Mouse (Mus musculus): ENCODE data around the gene Slc30a10. TPM values are rescaled to one million over a fixed set of nuclear protein-coding genes. Genes with fewer than 3 reads are reported as not detected.

The Slc30a10 gene
- polyA plus RNA-seq, 1 experiment from 2014 or later = 0.08 TPM

DNA sequence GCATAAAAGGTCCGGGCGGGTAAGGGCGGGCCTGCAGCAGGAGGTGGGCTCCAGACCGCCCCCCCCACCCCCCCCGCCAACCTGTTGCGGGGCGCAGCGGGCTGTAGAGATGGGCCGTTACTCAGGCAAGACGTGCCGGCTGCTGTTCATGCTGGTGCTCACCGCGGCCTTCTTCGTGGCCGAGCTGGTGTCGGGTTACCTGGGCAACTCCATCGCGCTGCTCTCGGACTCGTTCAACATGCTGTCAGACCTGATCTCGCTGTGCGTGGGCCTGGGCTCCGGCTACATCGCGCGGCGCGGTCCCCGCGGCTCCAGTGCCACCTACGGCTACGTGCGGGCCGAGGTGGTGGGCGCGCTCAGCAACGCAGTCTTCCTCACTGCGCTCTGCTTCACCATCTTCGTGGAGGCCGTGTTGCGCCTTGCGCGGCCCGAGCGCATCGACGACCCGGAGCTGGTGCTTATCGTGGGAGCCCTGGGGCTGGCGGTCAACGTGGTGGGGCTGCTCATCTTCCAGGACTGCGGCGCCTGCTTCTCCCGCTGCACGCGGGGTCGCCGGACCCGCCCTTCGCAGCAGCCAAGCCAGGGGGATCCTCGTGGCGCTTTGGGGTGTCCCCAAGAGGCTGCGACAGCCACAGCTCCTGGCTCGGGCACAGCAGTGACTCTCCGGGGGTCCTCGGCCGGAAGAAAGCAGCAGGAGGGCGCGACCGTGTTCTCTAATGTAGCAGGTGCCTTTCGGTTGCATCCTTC lies 480 bp downstream of the Slc30a10 start:
- Histone ChIP-seq H3K27ac (no peak overlapping the region), H3K27me3 (ENCODE audit: insufficient read depth, low read length) (peaks cover 29% of the 10 kb centered on the region), H3K4me3 (replicated peaks; ENCODE audit: low read depth, low read length) (peak overlapping the region; percentile 42), H3K36me3 (ENCODE audit: insufficient read depth, low read length) (no peaks in the 10 kb centered on the region), H3K9ac (ENCODE audit: low read depth, low read length) (0 out of 2 replicates have a peak overlapping the region, but pooled peaks have one; percentile 5), H3K9me3 (replicated peaks; ENCODE audit: low read length) (no peaks in the 10 kb centered on the region), H3K4me2 (ENCODE audit: low read length) (peak overlapping the region; percentile 83), H3K4me1 (replicated peaks; ENCODE audit: insufficient read depth, low read length) (peaks cover 8% of the 10 kb centered on the region; the same call in 1 of the 2 replicates)
- DNase-seq (ENCODE audit: low spot score) (peak; percentile 50), ATAC-seq (replicated peaks; ENCODE audit: low FRiP score, low read depth) (peak; percentile 58)
- under 1% methylated on average over 71 of the region's 71 CpGs for WGBS
- no peak for TF ChIP-seq CTCF (IDR thresholded peaks at IDR 0.05; ENCODE audit: low read depth)

GRCm38 (mm10) chr1:185456327-185456726 lies 1.7 kb downstream of the Slc30a10 start:
- WGBS = 84% methylated on average over 9 of the region's 9 CpGs
- ATAC-seq (replicated peaks; ENCODE audit: low FRiP score, low read depth) = no peak

GRCm38 (mm10) chr1:185460096-185460495 lies 5.4 kb downstream of the Slc30a10 start:
- Histone ChIP-seq H3K4me3 (replicated peaks; ENCODE audit: low read depth, low read length) (no peak overlapping the region), H3K36me3 (ENCODE audit: insufficient read depth, low read length) (no peaks in the 10 kb centered on the region), H3K9ac (ENCODE audit: low read depth, low read length) (no peak overlapping the region), H3K27ac (no peak overlapping the region), H3K9me3 (replicated peaks; ENCODE audit: low read length) (no peaks in the 10 kb centered on the region), H3K4me1 (replicated peaks; ENCODE audit: insufficient read depth, low read length) (peaks cover 2% of the 10 kb centered on the region; the same call in 1 of the 2 replicates), H3K4me2 (ENCODE audit: low read length) (no peak overlapping the region), H3K27me3 (ENCODE audit: insufficient read depth, low read length) (peaks cover 17% of the 10 kb centered on the region)
- DNase-seq (ENCODE audit: low spot score) (no peak), ATAC-seq (replicated peaks; ENCODE audit: low FRiP score, low read depth) (no peak)
- TF ChIP-seq CTCF (IDR thresholded peaks at IDR 0.05; ENCODE audit: low read depth) = no peak
- WGBS = 70% methylated on average over 5 of the region's 5 CpGs

More at GRCm38 (mm10) chr1:185456327-185456726, 1.7 kb downstream of the Slc30a10 start:
- no peak for DNase-seq (ENCODE audit: low spot score)
- Histone ChIP-seq H3K4me3 (replicated peaks; ENCODE audit: low read depth, low read length) (no peak overlapping the region), H3K4me1 (replicated peaks; ENCODE audit: insufficient read depth, low read length) (peaks cover 8% of the 10 kb centered on the region; the same call in 1 of the 2 replicates), H3K9me3 (replicated peaks; ENCODE audit: low read length) (no peaks in the 10 kb centered on the region), H3K27ac (no peak overlapping the region), H3K4me2 (ENCODE audit: low read length) (no peak overlapping the region), H3K27me3 (ENCODE audit: insufficient read depth, low read length) (peaks cover 29% of the 10 kb centered on the region), H3K9ac (ENCODE audit: low read depth, low read length) (no peak overlapping the region), H3K36me3 (ENCODE audit: insufficient read depth, low read length) (no peaks in the 10 kb centered on the region)
- no peak for TF ChIP-seq CTCF (IDR thresholded peaks at IDR 0.05; ENCODE audit: low read depth)

DNA sequence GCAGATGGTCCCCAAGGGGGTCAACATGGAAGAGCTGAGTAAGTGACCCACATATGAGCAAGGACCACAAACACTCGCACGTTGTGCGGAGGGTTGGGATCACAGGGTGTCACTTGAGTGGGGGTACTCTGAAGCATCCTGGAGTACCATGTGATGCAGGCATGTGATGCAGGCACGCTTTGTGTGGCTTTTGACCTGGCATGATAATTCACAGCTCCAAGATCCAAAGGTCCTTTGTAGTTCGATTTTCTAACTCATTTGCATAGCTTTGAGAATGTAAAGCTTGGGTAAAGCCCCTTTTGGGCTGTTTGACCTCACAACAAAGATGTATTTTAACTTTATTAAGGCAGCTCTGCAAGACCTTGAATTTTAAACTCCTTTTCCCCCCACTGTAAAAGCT lies 8.2 kb downstream of the Slc30a10 start:
- TF ChIP-seq CTCF (IDR thresholded peaks at IDR 0.05; ENCODE audit: low read depth) = no peak
- Histone ChIP-seq H3K4me3 (replicated peaks; ENCODE audit: low read depth, low read length) (no peak overlapping the region), H3K4me2 (ENCODE audit: low read length) (no peak overlapping the region), H3K9ac (ENCODE audit: low read depth, low read length) (no peak overlapping the region), H3K27ac (no peak overlapping the region), H3K36me3 (ENCODE audit: insufficient read depth, low read length) (no peaks in the 10 kb centered on the region), H3K27me3 (ENCODE audit: insufficient read depth, low read length) (no peaks in the 10 kb centered on the region), H3K9me3 (replicated peaks; ENCODE audit: low read length) (no peaks in the 10 kb centered on the region), H3K4me1 (replicated peaks; ENCODE audit: insufficient read depth, low read length) (no peaks in the 10 kb centered on the region)
- DNase-seq (ENCODE audit: low spot score) (no peak), ATAC-seq (replicated peaks; ENCODE audit: low FRiP score, low read depth) (no peak)
- 73% methylated on average over 5 of the region's 5 CpGs for WGBS

DNA sequence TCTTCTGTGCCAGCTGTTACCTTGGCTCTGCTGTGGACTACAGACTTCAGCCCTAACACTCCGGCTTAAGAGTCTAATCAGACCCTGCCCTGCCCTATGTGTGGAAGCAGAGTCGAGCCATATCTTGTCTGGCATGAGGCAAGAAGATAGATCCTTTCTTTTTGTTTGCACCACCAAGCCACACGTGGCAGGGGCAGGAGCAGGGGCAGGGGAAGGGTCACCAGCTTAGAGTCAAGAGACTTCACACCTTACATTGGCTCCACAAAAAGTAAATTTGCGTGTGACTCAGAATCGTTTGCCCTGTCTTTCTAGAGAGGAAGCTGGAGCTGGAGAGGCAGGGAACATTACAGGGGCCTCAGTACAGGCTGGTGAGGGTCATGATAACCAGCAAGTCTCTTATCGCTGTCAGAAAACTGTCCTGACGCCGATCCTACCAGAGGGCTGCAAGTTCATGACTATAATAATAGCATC lies 14.9 kb downstream of the Slc30a10 start:
- H3K9me3 ChIP-seq (replicated peaks; ENCODE audit: low read length) = no peaks in the 10 kb centered on the region
- DNase-seq (ENCODE audit: low spot score) (no peak), ATAC-seq (replicated peaks; ENCODE audit: low FRiP score, low read depth) (no peak)
- no peak overlapping the region for H3K4me2 ChIP-seq (ENCODE audit: low read length)
- H3K9ac ChIP-seq (ENCODE audit: low read depth, low read length) = no peak overlapping the region
- no peaks in the 10 kb centered on the region for H3K36me3 ChIP-seq (ENCODE audit: insufficient read depth, low read length)
- TF ChIP-seq CTCF (IDR thresholded peaks at IDR 0.05; ENCODE audit: low read depth) = no peak
- no peaks in the 10 kb centered on the region for H3K4me1 ChIP-seq (replicated peaks; ENCODE audit: insufficient read depth, low read length)
- no peak overlapping the region for H3K27ac ChIP-seq
- no peaks in the 10 kb centered on the region for H3K27me3 ChIP-seq (ENCODE audit: insufficient read depth, low read length)
- 75% methylated on average over 8 of the region's 8 CpGs for WGBS
- no peak overlapping the region for H3K4me3 ChIP-seq (replicated peaks; ENCODE audit: low read depth, low read length)

- 70% methylated on average over 8 of the region's 8 CpGs for WGBS
- ATAC-seq (replicated peaks; ENCODE audit: low FRiP score, low read depth) = no peak
These were observed 17.5 kb downstream of the Slc30a10 start for GRCm38 (mm10) chr1:185472025-185472720.

More at GRCm38 (mm10) chr1:185472025-185472720, 17.5 kb downstream of the Slc30a10 start:
- DNase-seq (ENCODE audit: low spot score) = no peak
- Histone ChIP-seq H3K36me3 (ENCODE audit: insufficient read depth, low read length) (no peaks in the 10 kb centered on the region), H3K4me3 (replicated peaks; ENCODE audit: low read depth, low read length) (no peak overlapping the region), H3K9me3 (replicated peaks; ENCODE audit: low read length) (no peaks in the 10 kb centered on the region), H3K27me3 (ENCODE audit: insufficient read depth, low read length) (no peaks in the 10 kb centered on the region), H3K4me2 (ENCODE audit: low read length) (no peak overlapping the region), H3K4me1 (replicated peaks; ENCODE audit: insufficient read depth, low read length) (no peaks in the 10 kb centered on the region), H3K27ac (no peak overlapping the region), H3K9ac (ENCODE audit: low read depth, low read length) (no peak overlapping the region)
- TF ChIP-seq CTCF (IDR thresholded peaks at IDR 0.05; ENCODE audit: low read depth) = no peak
